Mouse (Mus musculus) adrenal gland, postnatal 14 days (tissue): Measurements from ENCODE around the gene Irgm1. TPM values are rescaled to one million over a fixed set of nuclear protein-coding genes. Genes with fewer than 3 reads are reported as not detected.
"Not testable (repeated sequence)": the region's sequence is repeated elsewhere in the genome, so short reads cannot be mapped to it uniquely, and the experiment has no call there.

Experiments used
- DNase-seq: peaks from one replicate; pipeline ENCODE4 v3.0.0; 2021; ENCODE audit warnings: mixed read lengths
- total RNA-seq: library from RNA; stranded (reverse); gene quantifications from 2 replicates; pipeline ENCODE4 v1.2.3, GENCODE M21; 2021

Irgm1 gene
- total RNA-seq, 1 experiment from 2014 or later, result 15.2 TPM

GRCm38 (mm10) chr11:48859014-48859413 is 12.5 kb downstream of the Irgm1 start:
- peak; percentile 69 for DNase-seq

GRCm38 (mm10) chr11:48853474-48854180 is 17.9 kb downstream of the Irgm1 start:
- peak; percentile 87 for DNase-seq

- DNase-seq, result no peak
Observed at GRCm38 (mm10) chr11:48852624-48853473, 18.6 kb downstream of the Irgm1 start.

- peak; percentile 34 for DNase-seq
Observed at GRCm38 (mm10) chr11:48852190-48852589, 19.3 kb downstream of the Irgm1 start.

- DNase-seq, result no peak
Observed at GRCm38 (mm10) chr11:48851270-48851995, 20.1 kb downstream of the Irgm1 start.

- DNase-seq, result no peak
Observed at GRCm38 (mm10) chr11:48850240-48850639, 21.2 kb downstream of the Irgm1 start.

GRCm38 (mm10) chr11:48846881-48847280 is 24.6 kb downstream of the Irgm1 start:
- no peak for DNase-seq

- not testable (repeated sequence) for DNase-seq
Observed at GRCm38 (mm10) chr11:48846362-48846761, 25.1 kb downstream of the Irgm1 start.

- no peak for DNase-seq
Observed at GRCm38 (mm10) chr11:48845244-48845815, 26.2 kb downstream of the Irgm1 start.

- DNase-seq, result peak; percentile 40
Observed at GRCm38 (mm10) chr11:48844309-48844708, 27.2 kb downstream of the Irgm1 start.

GRCm38 (mm10) chr11:48843202-48843601 is 28.3 kb downstream of the Irgm1 start:
- no peak for DNase-seq

- no peak for DNase-seq
Observed at GRCm38 (mm10) chr11:48842378-48842792, 29.1 kb downstream of the Irgm1 start.

- DNase-seq, result no peak
Observed at GRCm38 (mm10) chr11:48841213-48841612, 30.3 kb downstream of the Irgm1 start.

- DNase-seq, result no peak
Observed at GRCm38 (mm10) chr11:48840805-48841204, 30.7 kb downstream of the Irgm1 start.

GRCm38 (mm10) chr11:48838879-48839680 is 32.4 kb downstream of the Irgm1 start:
- DNase-seq, result no peak

GRCm38 (mm10) chr11:48838181-48838797 is 33.2 kb downstream of the Irgm1 start:
- peak; percentile 42 for DNase-seq

- DNase-seq, result peak; percentile 83
Observed at GRCm38 (mm10) chr11:48837310-48838180, 33.9 kb downstream of the Irgm1 start.

- no peak for DNase-seq
Observed at GRCm38 (mm10) chr11:48836990-48837309, 34.5 kb downstream of the Irgm1 start.

GRCm38 (mm10) chr11:48835923-48836322 is 35.6 kb downstream of the Irgm1 start:
- no peak for DNase-seq
